Mouse (Mus musculus) olfactory bulb, adult 2 months (tissue): ENCODE measurements around the gene Bend6.

Experiments
- CTCF ChIP-seq: fragments of 200-500 bp; IDR thresholded peaks from 2 replicates; pipeline ENCODE4 v1.5.1; 2012; ENCODE audit warnings: low read depth, mild to moderate bottlenecking, low read length, moderate library complexity; ENCODE audit not compliant: insufficient read depth
- POLR2A ChIP-seq: fragments of 200-500 bp; IDR thresholded peaks from 2 replicates; pipeline ENCODE4 v1.6.1; 2012; ENCODE audit warnings: mild to moderate bottlenecking, low read depth, low read length, moderate library complexity; ENCODE audit not compliant: insufficient read depth

DNA sequence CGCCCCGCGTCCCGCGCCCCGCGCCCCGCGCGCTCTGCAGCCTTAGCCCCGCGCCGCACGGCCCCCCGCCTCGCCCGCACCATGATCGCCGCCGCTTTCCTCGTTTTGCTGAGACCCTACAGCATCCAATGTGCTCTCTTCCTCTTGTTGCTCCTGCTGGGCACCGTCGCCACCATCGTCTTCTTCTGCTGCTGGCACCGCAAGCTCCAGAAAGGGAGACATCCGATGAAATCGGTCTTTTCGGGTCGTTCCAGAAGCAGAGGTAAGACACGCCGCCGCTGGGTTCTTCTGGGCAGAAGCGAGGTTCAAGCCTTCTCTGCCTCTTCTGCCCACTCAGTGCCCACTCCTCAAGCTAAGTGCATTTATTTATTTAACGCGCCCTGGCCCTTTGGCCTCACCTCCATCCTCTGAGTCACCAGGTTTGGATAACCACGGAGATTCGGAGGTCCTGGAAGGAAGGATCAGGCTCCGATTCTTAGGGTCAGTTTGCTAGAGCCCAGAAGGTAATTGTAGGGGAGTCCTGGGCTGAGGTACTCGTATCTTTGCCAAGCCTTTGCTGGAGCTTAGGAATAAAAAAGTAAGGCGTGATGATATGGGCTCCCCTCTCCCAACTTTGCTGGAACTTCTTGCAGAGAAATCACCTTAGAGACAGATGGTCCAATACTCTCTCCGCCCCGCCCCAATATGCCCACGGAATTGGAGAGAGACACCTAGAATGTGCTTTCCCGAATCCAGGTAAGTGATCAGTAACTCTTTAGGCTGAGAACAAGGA is 761 bp upstream of the Bend6 start, which contains the start of gene Dst:
- TF ChIP-seq CTCF = no peak
- TF ChIP-seq POLR2A = no peak
